Mouse (Mus musculus) urinary bladder, postnatal 25 days (tissue): ENCODE results near the gene Il12rb1.
"Not testable (repeated sequence)": the region's sequence is repeated elsewhere in the genome, so short reads cannot be mapped to it uniquely, and the experiment has no call there.

Experiments
- DNase-seq: peaks from one replicate; pipeline ENCODE4 v3.0.0; 2022; ENCODE audit warnings: low spot score

The Il12rb1 gene

DNA sequence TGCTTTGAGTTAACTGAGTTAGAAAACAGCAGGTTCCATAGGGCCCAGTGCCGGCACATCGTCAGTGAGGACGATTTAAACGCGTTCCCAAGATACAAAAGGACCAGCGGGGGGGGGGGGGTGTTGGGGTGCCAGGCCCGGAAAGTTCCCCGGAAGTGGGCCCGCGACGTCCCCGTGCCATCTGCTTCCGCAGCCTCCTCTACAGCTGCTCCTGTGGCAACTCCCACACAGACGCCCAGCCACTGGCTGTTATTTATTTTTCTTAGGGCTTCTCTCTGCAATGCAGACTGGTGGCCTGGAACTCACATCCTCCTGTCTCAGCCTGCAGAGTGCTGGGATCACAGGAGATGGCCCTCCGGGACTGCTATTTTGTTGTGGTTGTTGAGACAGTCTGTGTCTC lies 7.1 kb upstream of the Il12rb1 start:
- DNase-seq: no peak

DNA sequence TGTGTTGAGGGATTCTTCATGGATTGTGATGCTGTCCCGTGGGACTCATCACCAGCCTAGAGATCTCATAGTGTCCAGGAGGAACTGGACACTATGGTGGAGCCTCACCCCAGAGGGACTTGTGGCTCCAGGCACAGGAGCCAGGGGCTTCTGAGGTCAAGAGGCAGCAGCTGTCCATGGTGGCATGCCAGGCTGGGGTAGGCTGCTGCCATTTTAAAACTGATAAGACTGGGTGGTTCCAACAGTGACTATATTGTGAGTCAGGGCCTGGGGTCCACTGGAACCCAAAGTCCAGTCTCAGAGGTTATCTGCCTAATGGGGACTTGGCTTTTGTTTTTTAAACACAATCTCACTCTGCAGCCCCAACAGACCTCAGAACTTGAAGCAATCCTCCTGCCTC lies 6.4 kb upstream of the Il12rb1 start:
- no peak for DNase-seq

DNA sequence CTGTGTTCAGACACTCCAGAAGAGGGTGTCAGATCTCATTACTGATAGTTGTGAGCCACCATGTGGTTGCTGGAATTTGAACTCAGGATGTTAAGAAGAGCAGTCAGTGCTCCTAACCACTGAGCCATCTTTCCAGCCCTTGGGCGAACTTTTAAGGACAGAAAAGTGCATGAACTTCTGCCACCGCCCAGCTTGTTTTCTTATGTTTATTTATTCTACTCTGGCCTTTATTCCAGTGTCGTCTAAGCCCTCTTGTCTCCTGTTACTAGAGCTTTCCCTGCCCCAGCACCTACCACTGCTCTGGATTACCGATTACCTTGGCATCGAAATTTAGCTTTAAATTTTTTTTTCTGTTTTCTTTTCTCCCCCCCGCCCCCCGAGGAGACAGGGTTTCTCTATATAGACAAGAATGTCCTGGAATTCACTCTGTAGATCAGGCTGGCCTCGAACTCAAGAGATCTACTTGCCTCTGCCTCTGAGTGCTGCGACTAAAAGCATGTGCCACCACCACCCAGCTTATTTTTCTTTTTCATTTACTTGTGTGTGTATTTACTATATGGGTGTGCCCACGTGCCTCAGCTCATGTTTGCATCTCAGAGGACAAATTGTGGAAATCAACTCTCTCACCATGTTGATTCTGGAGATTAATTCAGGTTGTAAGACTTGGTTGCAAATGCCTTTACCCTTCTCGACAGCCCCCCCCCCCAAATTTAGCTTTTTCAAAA lies 5.3 kb upstream of the Il12rb1 start:
- DNase-seq: no peak

DNA sequence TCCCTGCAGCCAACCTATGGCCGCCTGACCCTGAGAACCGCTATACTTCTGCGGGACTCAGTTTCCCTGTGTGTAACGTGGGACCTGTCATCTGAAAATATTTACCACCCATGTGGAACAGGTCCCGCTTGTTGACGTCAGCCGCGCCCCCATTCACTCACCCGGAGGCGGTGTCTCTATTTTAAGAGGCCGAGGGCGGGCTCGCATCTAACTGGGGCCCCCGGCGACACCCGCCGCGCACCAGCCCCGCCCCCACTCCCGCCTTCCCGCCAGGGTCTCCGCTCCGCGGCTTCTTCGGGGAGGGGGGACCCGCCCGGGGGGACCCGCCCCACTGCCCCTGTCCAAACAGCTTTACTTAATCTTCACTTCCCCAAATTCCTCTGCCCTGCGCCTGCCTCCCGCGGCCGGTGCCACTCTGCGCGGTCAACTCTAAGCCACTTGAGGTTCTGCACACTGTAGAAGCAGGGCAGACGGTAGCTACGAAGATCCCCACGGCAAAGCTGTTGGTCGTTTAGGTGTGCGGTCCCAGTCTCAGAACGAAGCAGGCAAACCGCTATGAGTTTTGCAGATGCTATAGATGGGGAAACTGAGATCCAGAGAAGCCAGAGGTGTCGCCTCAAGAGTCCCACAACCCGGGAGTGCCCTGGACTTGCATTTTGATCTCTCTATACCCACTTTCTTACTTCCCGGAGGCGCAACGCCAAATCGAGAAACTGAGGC lies 4.3 kb upstream of the Il12rb1 start:
- DNase-seq: peak; percentile 46

GRCm38 (mm10) chr8:70804481-70805206 lies 3.6 kb upstream of the Il12rb1 start, which contains the start of gene Mast3:
Mast3 (minus strand) TSS chr8:70805054.
- peak; percentile 84 for DNase-seq

DNA sequence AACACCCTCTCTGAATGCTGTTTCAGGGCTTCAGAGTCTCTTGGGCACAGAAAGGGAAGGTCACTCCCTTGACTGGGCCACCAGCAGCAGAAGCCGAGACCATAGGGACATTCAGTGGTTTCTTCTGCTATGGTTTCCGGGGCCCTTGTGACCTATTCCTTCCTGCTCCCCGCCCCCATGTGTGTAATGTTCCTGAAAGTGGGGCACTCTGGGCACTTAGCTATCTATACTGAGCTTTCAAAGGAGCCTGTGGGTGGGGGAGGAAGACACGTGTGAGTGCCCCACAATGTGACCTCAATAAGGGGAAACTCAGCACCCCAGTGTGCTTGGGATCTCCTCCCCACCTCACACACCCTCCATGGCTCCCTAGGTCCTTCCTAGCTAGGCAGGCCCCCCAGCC lies 1.7 kb upstream of the Il12rb1 start:
- DNase-seq: no peak

DNA sequence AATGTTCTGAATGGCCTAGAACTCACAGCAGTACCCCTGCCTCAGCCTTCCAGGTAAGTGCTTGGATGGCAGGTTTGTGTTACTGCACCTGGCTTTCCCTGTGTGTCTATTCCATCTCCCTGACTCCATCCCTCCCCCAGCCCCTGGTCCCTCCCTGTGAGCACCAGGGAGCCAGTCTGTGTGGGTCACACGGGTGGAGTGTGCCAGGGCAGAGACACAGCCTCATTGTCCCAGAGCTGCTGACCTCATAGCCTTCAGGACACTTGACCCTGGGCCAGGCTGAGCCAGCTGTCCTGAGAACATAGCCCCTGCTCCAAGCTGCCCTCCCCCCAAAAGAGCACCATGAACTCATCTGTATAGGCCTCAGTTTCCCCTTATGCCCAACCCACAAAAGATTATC lies 945 bp upstream of the Il12rb1 start:
- no peak for DNase-seq

DNA sequence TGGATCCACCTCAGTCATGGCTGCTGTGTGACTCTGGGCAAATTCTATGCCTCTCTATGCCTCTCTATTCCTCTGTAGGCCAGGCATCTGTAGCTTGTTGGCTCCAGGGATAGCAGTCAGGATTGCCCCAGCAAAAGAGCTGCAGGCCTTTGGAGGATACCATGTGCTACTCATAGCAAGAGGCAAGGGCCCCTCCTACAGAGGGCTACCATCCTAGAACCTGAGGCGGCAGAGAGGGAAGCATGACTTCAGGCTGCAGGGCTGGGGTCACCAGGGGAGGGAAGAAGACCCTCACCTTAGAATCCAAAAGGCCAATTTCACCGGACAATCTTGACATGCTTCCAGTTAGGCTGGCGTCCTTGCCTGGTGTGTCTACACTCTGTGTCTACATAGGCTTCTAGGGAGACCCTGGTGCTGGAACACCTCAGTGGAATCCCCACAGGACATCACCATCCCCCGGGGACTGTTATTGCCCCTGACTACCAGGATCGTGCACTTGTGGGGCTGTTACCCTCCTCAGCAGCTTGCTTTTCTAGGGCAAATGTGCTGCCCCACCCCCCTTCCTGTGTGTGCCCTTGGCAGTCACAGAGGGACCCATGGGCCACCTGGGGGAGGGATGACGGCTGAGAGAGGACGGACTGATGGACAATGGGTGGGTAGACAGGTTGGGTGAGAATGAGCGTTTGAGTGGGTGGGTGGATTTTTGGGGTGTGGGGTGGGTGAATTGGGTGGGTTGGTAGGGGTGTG lies 879 bp downstream of the Il12rb1 start:
- DNase-seq: no peak

- DNase-seq: no peak
Observed at GRCm38 (mm10) chr8:70810962-70811680, 2.9 kb downstream of the Il12rb1 start.

DNA sequence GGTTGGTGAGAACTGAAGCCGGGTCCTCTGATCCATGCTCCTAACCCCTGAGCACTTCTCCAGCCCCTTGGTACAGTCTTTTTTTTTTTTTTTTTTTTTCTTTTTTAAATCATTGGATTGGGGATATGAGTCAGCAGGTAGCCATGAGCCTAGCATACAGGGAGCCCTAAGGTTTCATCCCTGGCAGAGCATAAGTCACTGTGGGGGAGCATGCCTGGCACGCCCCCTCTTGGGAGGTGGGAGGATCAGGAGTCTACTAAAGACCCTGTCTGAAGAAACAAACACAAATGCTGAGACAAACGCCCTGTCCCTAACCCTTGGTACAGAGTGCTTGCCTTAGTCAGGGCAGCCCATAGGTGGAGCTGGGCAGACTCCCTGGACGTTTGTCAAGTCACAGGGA lies 3.8 kb downstream of the Il12rb1 start:
- DNase-seq: no peak

DNA sequence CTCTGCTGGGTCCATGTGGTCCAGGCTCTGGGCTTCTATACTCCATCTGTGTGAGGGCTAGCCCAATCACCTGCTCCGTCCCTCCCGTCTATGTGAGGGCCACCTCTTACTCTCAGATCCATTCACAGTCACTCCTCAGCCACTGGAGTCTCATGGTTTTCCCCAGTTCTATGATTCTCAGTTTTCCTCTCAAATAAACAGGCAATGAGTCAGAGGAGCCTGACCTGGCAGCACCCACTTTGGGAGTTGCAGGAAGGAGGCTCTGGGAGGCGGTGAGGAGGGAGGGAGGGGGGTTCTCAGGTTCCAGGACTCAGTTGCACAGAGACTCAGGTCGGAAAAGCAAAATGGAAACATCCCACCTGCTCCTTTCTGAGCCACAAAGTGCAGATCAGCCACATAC lies 4.6 kb downstream of the Il12rb1 start:
- no peak for DNase-seq

- peak; percentile 44 for DNase-seq
Observed at GRCm38 (mm10) chr8:70816679-70817078, 8.4 kb downstream of the Il12rb1 start.

DNA sequence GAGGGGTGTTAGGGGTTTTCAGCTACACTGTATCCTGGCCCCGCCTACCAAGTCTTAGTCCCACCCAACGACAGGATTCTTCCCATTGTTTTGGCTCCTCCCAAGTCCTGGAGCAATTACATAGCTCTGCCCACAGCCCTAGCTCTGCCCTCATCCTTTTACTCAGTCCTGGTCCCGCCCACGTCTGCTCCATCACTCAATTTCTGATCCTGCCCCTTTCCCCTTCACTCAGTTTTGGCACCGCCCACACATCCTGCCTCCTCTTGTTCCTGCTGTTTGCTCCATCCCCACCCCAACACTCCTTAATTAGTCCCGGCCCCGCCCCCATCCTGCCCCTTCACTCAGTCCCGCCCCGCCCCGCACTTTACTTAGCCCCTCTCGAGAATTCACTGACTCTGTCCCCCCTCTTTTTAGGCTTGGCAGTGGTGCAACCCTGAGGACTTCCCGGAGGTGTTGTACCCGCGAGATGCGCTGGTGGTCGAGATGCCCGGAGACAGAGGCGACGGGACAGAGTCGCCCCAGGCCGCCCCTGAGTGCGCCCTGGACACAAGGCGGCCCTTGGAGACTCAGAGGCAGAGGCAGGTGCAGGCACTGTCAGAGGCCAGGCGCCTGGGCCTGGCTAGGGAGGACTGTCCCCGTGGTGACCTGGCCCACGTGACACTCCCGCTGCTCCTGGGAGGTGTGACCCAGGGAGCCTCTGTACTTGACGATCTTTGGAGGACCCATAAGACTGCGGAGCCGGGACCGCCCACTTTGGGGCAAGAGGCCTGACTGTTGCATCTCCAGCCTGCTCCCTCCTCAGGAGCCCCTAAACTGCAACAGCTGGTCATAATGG lies 12.1 kb downstream of the Il12rb1 start:
- DNase-seq: peak; percentile 21

- peak; percentile 70 for DNase-seq
Observed at GRCm38 (mm10) chr8:70821399-70821962, 13.2 kb downstream of the Il12rb1 start.

DNA sequence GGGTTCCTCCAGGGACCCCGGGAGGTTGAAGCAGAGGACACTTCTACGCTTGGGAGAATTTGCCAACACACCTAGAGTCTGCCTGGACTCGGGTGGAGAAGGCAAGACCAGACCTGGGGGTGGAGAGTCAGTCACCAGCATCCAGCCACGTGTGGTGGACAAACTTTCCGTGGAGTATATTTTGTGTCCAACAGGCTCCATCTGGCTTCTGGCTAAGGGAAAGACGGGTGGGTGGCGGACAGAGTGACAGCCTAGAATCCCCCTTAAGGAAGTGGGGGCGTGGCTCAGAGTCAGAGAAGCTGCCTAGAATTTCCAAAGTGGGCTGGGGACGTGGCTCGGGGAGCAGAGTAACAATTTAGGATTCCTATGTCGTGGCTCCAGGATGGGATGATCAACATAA lies 13.7 kb downstream of the Il12rb1 start:
- DNase-seq: no peak

DNA sequence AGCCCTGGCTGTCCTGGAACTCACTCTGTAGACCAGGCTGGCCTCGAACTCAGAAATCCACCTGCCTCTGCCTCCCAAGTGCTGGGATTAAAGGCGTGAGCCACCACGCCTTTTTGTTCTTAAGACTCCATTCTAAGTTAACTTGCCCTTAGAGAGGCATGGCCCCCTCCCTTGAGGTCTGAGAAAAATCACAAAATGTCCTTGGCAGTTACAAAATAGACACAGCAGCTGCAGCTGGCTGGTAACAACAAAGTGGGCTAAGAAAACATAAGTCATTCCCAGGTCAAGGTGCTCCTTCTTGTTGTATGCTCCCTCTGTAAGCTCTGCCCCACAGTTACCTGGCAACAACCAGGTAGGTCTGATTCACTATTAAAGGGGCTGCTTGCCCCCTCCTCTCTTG lies 14.3 kb downstream of the Il12rb1 start:
- not testable (repeated sequence) for DNase-seq

DNA sequence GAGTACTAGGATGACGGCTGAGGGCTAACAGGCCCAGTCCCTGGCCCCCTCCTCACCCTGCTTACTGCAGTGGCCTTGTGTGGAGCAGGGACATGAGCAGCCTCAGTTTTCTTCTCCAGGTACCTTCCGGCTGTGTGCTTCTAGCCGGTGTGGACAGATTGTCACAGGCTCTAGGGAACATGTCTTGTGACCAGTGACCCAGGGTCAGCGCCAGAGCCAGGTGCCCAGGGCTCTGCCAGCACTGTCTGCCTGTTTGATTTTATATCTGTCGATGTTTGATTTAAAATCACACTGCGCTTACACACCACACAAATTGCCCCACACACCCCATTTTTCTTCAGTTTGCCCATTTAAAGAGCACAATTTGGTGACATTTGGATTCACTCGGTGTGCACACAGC lies 15.6 kb downstream of the Il12rb1 start:
- DNase-seq: no peak

DNA sequence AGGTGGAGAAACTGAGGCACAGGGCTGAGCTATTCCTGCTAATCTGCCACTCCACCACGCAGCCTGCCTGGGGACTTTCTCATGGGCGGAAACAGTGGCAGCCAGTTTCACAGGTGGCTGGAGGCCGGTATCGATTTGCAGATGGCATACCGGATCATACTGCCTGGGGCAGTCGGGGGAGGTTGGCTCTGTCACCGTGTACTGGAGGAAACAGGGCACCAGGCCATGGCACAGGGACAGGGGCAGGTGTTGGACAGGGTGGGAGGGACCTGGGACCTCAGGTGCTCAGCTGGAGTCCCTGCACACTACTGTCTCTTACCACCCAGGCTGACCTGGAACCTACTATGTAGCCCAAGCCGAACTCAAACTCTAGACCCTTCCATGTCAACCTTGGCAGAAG lies 17.6 kb downstream of the Il12rb1 start:
- DNase-seq: no peak

DNA sequence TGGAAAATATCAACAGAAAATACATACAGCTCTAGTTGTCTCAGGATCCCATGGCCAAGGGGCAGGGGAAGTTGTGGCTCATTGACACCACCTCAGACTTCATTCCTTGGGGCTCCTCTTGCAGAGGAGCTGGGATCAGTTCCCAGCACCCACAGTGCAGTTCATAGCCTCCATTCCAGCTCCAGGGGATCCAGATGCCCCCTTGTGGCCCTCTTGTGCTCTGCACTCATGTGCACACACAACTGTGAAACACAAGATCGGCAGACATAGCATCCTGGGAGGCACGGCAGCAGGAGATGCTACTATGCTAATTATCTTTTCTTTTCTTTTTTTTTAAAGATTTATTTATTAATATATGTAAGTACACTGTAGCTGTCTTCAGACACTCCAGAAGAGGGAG lies 18.8 kb downstream of the Il12rb1 start:
- no peak for DNase-seq

DNA sequence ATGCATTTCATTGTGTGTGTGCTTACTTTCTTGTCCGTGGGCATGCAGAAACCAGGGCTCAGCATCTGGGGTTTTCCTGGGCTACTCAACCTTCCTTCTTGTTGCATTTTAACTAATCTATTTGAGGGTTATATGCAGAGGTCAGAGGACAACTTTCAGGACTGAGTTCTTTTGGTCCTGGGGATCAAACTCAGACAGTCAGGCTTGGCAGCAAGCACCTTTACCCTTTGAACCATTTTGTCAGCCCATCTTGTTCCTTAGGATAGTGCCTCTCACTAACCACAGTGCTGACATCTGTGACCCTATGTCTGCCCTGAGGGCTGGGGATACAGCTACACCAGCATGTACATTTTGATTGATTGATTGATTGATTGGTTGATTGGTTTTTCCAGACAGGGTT lies 19.5 kb downstream of the Il12rb1 start:
- no peak for DNase-seq
